Mouse (Mus musculus) myocyte (in vitro differentiated cells): ENCODE results near the gene Fosb. TPM values are rescaled to one million over a fixed set of nuclear protein-coding genes. Genes with fewer than 3 reads are reported as not detected.

Source experiments
- H3K27me3 ChIP-seq: one replicate; pipeline ENCODE4 v1.6.1; 2011; ENCODE audit not compliant: control insufficient read depth, insufficient read depth, insufficient read length
- H3K36me3 ChIP-seq: one replicate; pipeline ENCODE4 v1.6.1; 2011; ENCODE audit not compliant: control insufficient read depth, insufficient read depth
- H3K4me2 ChIP-seq: one replicate; pipeline ENCODE4 v1.6.1; 2011; ENCODE audit warnings: low read depth, control low read depth
- H3K4me3 ChIP-seq: one replicate; pipeline ENCODE4 v1.5.1; 2011; ENCODE audit warnings: mild to moderate bottlenecking, control low read depth, moderate library complexity
- H3K79me2 ChIP-seq: one replicate; pipeline ENCODE4 v1.6.1; 2011; ENCODE audit not compliant: control insufficient read depth, insufficient read depth
- H3ac ChIP-seq: one replicate; pipeline ENCODE4 v1.6.1; 2011; ENCODE audit not compliant: control insufficient read depth, insufficient read length
- CEBPB ChIP-seq: IDR thresholded peaks from 2 replicates; pipeline ENCODE4 v1.6.1; 2011; ENCODE audit warnings: mild to moderate bottlenecking, moderate library complexity; ENCODE audit not compliant: poor library complexity, insufficient read depth, severe bottlenecking
- E2F4 ChIP-seq: IDR thresholded peaks from one replicate; pipeline ENCODE4 v1.6.1; 2011; ENCODE audit warnings: mild to moderate bottlenecking, control low read depth, moderate library complexity; ENCODE audit not compliant: insufficient read depth
- MAX ChIP-seq: IDR thresholded peaks from one replicate; pipeline ENCODE4 v1.6.1; 2011; ENCODE audit warnings: low read depth, mild to moderate bottlenecking, control low read depth
- MYOD1 ChIP-seq, 3 experiments: IDR thresholded peaks; one replicate each; pipeline ENCODE4 v1.6.1; 2011; ENCODE audit warnings: control low read depth in 2 of 3, low read depth in 2 of 3, mild to moderate bottlenecking in 2 of 3, moderate library complexity in 1 of 3; ENCODE audit not compliant: insufficient read length in 2 of 3, control insufficient read depth in 1 of 3
- MYOG ChIP-seq, 3 experiments: IDR thresholded peaks; one replicate each; pipeline ENCODE4 v1.6.1; 2011; ENCODE audit warnings: control low read depth in 2 of 3, low read depth in 2 of 3, mild to moderate bottlenecking in 2 of 3; ENCODE audit not compliant: insufficient read length in 2 of 3, control insufficient read depth in 1 of 3, insufficient read depth in 1 of 3
- POLR2A ChIP-seq: IDR thresholded peaks from one replicate; pipeline ENCODE4 v1.6.1; 2011; ENCODE audit warnings: low read depth, mild to moderate bottlenecking, control low read depth, moderate library complexity; ENCODE audit not compliant: insufficient read length
- POLR2AphosphoS2 ChIP-seq: IDR thresholded peaks from one replicate; pipeline ENCODE4 v1.6.1; 2011; ENCODE audit warnings: low read depth, control low read depth; ENCODE audit not compliant: insufficient read length
- REST ChIP-seq: IDR thresholded peaks from one replicate; pipeline ENCODE4 v1.6.1; 2011; ENCODE audit warnings: mild to moderate bottlenecking, control low read depth, moderate library complexity; ENCODE audit not compliant: insufficient read depth, insufficient read length
- SRF ChIP-seq: IDR thresholded peaks from one replicate; pipeline ENCODE4 v1.6.1; 2011; ENCODE audit warnings: low read depth; ENCODE audit not compliant: control insufficient read depth, insufficient read length
- TCF12 ChIP-seq: IDR thresholded peaks from one replicate; pipeline ENCODE4 v1.6.1; 2011; ENCODE audit warnings: mild to moderate bottlenecking, control low read depth; ENCODE audit not compliant: poor library complexity, insufficient read depth, severe bottlenecking
- TCF3 ChIP-seq: IDR thresholded peaks from one replicate; pipeline ENCODE4 v1.6.1; 2011; ENCODE audit warnings: low read depth, control low read depth; ENCODE audit not compliant: insufficient read length
- USF1 ChIP-seq: IDR thresholded peaks from one replicate; pipeline ENCODE4 v1.6.1; 2011; ENCODE audit warnings: low read depth, mild to moderate bottlenecking, control low read depth, moderate library complexity
- polyA plus RNA-seq: library from polyadenylated mRNA; unstranded; fragments of >200 nt; fragmentation: generic; extraction: Trizol; gene quantifications from one replicate; pipeline ENCODE4 v1.2.1, GENCODE M21; 2012; ENCODE audit warnings: missing spikeins

Gene Fosb
- polyA plus RNA-seq, 1 experiment, result 0.82 TPM

DNA sequence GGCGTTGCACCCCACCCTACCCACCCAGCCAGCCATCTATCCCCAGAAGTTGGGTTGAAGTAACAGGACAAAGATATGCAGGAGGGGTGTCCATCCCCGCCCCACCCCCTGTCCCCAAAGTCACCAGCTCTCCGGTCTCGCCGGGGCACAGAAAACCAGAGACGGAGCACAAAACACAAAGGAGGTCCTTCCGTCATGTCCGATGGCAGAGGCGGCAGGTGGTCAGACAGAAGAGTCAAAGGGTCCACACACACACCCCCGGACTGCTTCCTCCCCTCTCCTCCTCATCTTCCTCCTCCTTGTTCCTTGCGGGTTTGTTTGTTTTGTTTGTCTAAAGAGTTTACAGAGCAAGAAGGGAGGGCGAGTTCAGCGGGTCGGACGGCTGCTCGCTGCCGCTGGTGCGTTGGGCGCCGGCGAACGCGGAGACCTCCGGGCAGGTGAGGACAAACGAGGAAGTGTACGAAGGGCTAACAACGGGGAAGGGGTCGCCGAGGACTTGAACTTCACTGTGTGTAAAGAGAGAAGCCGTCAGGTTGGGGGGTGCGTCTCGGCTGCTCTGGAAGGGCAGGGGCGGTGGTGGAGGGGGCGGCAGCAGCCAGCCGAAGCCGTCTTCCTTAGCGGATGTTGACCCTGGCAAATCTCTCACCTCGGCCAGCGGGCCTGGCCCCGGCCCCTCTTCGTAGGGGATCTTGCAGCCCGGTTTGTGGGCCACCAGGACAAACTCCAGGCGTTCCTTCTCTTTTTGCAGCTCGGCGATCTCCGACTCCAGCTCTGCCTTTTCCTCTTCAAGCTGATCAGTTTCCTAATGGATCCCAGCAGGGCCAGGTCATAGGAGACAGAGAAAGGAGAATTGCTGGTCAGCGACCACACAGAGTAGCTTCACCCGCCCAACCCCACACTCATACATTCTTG lies 5.1 kb downstream of the Fosb start:
- Histone ChIP-seq H3ac (no peak overlapping the region), H3K4me2 (no peak overlapping the region), H3K79me2 (no peaks in the 10 kb centered on the region), H3K36me3 (no peaks in the 10 kb centered on the region), H3K27me3 (no peaks in the 10 kb centered on the region), H3K4me3 (no peak overlapping the region)
- TF ChIP-seq E2F4, result no peak
- no peak for TF ChIP-seq CEBPB
- no peak for TF ChIP-seq POLR2AphosphoS2
- no peak for TF ChIP-seq MYOG (IDR thresholded peaks at IDR 0.05; ENCODE audit: control insufficient read depth in 1 of 3, insufficient read depth in 1 of 3, insufficient read length in 2 of 3, low read depth in 2 of 3)
- TF ChIP-seq POLR2A, result no peak
- TF ChIP-seq TCF3, result no peak
- TF ChIP-seq TCF12, result no peak
- no peak for TF ChIP-seq MAX
- no peak for TF ChIP-seq REST
- no peak for TF ChIP-seq USF1
- TF ChIP-seq MYOD1 (IDR thresholded peaks at IDR 0.05; ENCODE audit: control insufficient read depth in 1 of 3, insufficient read length in 2 of 3, low read depth in 2 of 3), result no peak
- TF ChIP-seq SRF, result no peak

DNA sequence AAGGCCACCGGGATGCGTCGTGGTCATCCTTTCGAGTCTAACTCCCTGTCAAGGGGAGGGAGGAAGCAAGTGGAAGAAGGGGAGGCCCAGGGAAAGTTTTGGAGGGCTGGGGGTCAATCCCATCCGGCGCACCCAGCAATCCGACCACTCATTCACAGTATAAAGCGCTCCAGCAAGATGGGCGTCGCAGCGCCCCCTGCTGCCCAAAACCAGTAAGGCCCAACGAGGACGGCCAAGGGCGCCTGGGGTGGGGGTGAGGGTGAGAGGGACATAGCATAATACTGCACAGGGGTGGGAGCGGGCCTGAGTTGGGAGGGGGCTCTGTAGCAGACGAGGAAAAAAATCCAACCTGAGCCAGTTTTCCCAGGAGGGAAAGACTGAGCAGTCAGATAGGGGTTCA lies 6.1 kb downstream of the Fosb start:
- no peak overlapping the region for H3ac ChIP-seq
- TF ChIP-seq CEBPB, result no peak
- no peak for TF ChIP-seq POLR2A
- TF ChIP-seq E2F4, result no peak
- H3K79me2 ChIP-seq, result no peaks in the 10 kb centered on the region
- no peak overlapping the region for H3K4me2 ChIP-seq
- no peaks in the 10 kb centered on the region for H3K36me3 ChIP-seq
- H3K27me3 ChIP-seq, result no peaks in the 10 kb centered on the region
- H3K4me3 ChIP-seq, result no peak overlapping the region

DNA sequence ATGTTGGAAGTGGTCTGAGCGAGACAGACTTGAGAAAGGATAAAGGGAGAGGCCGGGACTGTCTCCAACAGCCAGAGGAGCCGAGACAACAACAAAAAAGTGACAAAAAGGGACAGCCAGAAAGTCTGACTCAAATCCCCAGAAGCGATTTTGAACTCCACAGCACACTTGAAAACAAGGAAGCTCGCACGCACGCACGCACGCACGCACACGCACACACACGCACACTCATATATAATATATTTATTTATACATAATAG lies 6.9 kb downstream of the Fosb start:
- no peaks in the 10 kb centered on the region for H3K36me3 ChIP-seq
- H3K4me2 ChIP-seq, result no peak overlapping the region
- TF ChIP-seq TCF12 (no peak), MAX (no peak), POLR2A (no peak), REST (no peak), MYOD1 (IDR thresholded peaks at IDR 0.05; ENCODE audit: control insufficient read depth in 1 of 3, insufficient read length in 2 of 3, low read depth in 2 of 3) (no peak), E2F4 (no peak), TCF3 (no peak), USF1 (no peak), MYOG (IDR thresholded peaks at IDR 0.05; ENCODE audit: control insufficient read depth in 1 of 3, insufficient read depth in 1 of 3, insufficient read length in 2 of 3, low read depth in 2 of 3) (no peak), SRF (no peak), POLR2AphosphoS2 (no peak), CEBPB (no peak)
- H3K79me2 ChIP-seq, result no peaks in the 10 kb centered on the region
- H3K27me3 ChIP-seq, result no peaks in the 10 kb centered on the region
- H3K4me3 ChIP-seq, result no peak overlapping the region
- H3ac ChIP-seq, result no peak overlapping the region

DNA sequence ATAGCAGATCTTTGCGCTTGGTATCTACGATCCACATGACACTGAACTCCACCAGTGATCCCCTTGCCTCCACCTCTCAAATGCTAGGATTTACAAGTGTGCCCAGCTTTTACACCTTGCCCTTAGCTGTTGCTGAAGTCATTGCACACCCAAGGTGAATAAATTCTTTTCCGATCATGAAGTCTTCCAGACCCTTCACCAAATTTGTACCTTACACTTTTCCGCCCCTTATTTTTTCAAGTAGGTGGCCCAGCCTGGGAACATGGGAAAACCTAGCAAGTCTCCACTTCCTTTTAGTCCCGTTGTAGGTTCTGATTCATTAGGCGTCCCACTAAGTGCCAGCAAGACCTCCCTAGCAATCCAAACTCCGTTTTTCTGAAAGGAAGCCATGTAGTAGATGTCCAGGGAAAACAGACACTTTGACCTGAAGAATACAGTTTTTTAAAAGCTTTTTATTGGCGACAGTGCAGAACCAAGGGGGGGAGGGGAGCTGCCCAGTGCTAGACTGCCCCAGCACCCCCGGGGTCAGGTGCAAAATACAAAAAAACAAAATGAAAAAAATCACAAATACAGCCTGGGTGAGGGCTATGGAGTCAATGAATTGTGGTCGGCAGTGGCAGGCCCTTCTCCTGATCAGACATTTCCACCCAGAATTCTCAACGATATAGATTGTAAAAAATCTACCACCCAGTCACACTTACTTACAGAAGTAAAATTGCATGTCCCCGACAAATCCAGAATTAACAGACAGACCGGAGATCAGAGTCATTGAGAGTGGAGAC lies 7.4 kb downstream of the Fosb start:
- Histone ChIP-seq H3K4me2 (no peak overlapping the region), H3K4me3 (no peak overlapping the region), H3K27me3 (no peaks in the 10 kb centered on the region), H3K79me2 (no peaks in the 10 kb centered on the region), H3ac (no peak overlapping the region), H3K36me3 (no peaks in the 10 kb centered on the region)
- TF ChIP-seq TCF12 (no peak), POLR2A (no peak), REST (no peak), MAX (no peak), E2F4 (no peak), USF1 (no peak), SRF (no peak), TCF3 (no peak), MYOD1 (IDR thresholded peaks at IDR 0.05; ENCODE audit: control insufficient read depth in 1 of 3, insufficient read length in 2 of 3, low read depth in 2 of 3) (no peak)
